Mouse (Mus musculus): ENCODE data around the gene Mknk2. TPM values are rescaled to one million over a fixed set of nuclear protein-coding genes. Genes with fewer than 3 reads are reported as not detected.
A peak's percentile ranks its signal among the peaks of the same experiment; 100 is the strongest.

Mknk2 gene
- total and polyA plus RNA-seq, 2 experiments, result 87.0 to 88.6 TPM

GRCm38 (mm10) chr10:80695186-80695585, 17.3 kb upstream of the Mknk2 start:
- H3K27ac ChIP-seq (replicated peaks; ENCODE audit: insufficient read depth, low read depth, low read length), result peak overlapping the region; percentile 70
- no peaks in the 10 kb centered on the region for H3K4me1 ChIP-seq (ENCODE audit: control insufficient read depth, insufficient read depth, low read length)

GRCm38 (mm10) chr10:80694159-80694938, 16.4 kb upstream of the Mknk2 start:
- WGBS, result 90% methylated on average over 13 of the region's 13 CpGs
- no peak for DNase-seq (ENCODE audit: extremely low read depth, low read depth, low spot score)
- no peak overlapping the region for H3K4me3 ChIP-seq (ENCODE audit: insufficient read depth, low read depth, low read length)
- H3K27me3 ChIP-seq (ENCODE audit: control insufficient read depth, insufficient read depth, low read length), result no peaks in the 10 kb centered on the region
- no peaks in the 10 kb centered on the region for H3K4me1 ChIP-seq (ENCODE audit: control insufficient read depth, insufficient read depth, low read length)
- H3K79me2 ChIP-seq (ENCODE audit: control insufficient read depth, insufficient read depth, low read length), result no peaks in the 10 kb centered on the region; the same call in 1 of the 2 replicates
- peak overlapping the region; percentile 70 for H3K27ac ChIP-seq (replicated peaks; ENCODE audit: insufficient read depth, low read depth, low read length)
- TF ChIP-seq CTCF (IDR thresholded peaks at IDR 0.05; ENCODE audit: low read depth, low read length), result no peak
- no peak for TF ChIP-seq POLR2A (IDR thresholded peaks at IDR 0.05; ENCODE audit: extremely low read depth, insufficient read depth, low read length)
- H3K9ac ChIP-seq (ENCODE audit: low read depth, low read length), result no peak overlapping the region
- no peaks in the 10 kb centered on the region for H3K36me3 ChIP-seq (ENCODE audit: control insufficient read depth, insufficient read depth, low read length)

More at GRCm38 (mm10) chr10:80695186-80695585, 17.3 kb upstream of the Mknk2 start:
- H3K36me3 ChIP-seq (ENCODE audit: control insufficient read depth, insufficient read depth, low read length), result no peaks in the 10 kb centered on the region
- WGBS, result 48% methylated on average over 2 of the region's 2 CpGs
- no peaks in the 10 kb centered on the region for H3K27me3 ChIP-seq (ENCODE audit: control insufficient read depth, insufficient read depth, low read length)
- peaks cover 3% of the 10 kb centered on the region; the same call in 1 of the 2 replicates for H3K79me2 ChIP-seq (ENCODE audit: control insufficient read depth, insufficient read depth, low read length)
- peak; percentile 53 for DNase-seq (ENCODE audit: extremely low read depth, low read depth, low spot score)
- no peak overlapping the region for H3K9ac ChIP-seq (ENCODE audit: low read depth, low read length)
- TF ChIP-seq CTCF (IDR thresholded peaks at IDR 0.05; ENCODE audit: low read depth, low read length) (no peak), POLR2A (IDR thresholded peaks at IDR 0.05; ENCODE audit: extremely low read depth, insufficient read depth, low read length) (no peak)
- H3K4me3 ChIP-seq (ENCODE audit: insufficient read depth, low read depth, low read length), result no peak overlapping the region

GRCm38 (mm10) chr10:80693401-80694045, 15.6 kb upstream of the Mknk2 start:
- 86% methylated on average over 12 of the region's 12 CpGs for WGBS
- H3K27ac ChIP-seq (replicated peaks; ENCODE audit: insufficient read depth, low read depth, low read length), result no peak overlapping the region

GRCm38 (mm10) chr10:80692249-80693165, 14.6 kb upstream of the Mknk2 start:
- Histone ChIP-seq H3K36me3 (ENCODE audit: control insufficient read depth, insufficient read depth, low read length) (no peaks in the 10 kb centered on the region), H3K27me3 (ENCODE audit: control insufficient read depth, insufficient read depth, low read length) (no peaks in the 10 kb centered on the region), H3K4me1 (ENCODE audit: control insufficient read depth, insufficient read depth, low read length) (no peaks in the 10 kb centered on the region), H3K27ac (replicated peaks; ENCODE audit: insufficient read depth, low read depth, low read length) (0 out of 2 replicates have a peak overlapping the region, but pooled peaks have one; percentile 24), H3K79me2 (ENCODE audit: control insufficient read depth, insufficient read depth, low read length) (no peaks in the 10 kb centered on the region; the same call in 1 of the 2 replicates), H3K9ac (ENCODE audit: low read depth, low read length) (no peak overlapping the region), H3K4me3 (ENCODE audit: insufficient read depth, low read depth, low read length) (no peak overlapping the region)
- WGBS, result 82% methylated on average over 14 of the region's 14 CpGs
- TF ChIP-seq POLR2A (IDR thresholded peaks at IDR 0.05; ENCODE audit: extremely low read depth, insufficient read depth, low read length) (no peak), CTCF (IDR thresholded peaks at IDR 0.05; ENCODE audit: low read depth, low read length) (no peak)
- no peak for DNase-seq (ENCODE audit: extremely low read depth, low read depth, low spot score)

More at GRCm38 (mm10) chr10:80693401-80694045, 15.6 kb upstream of the Mknk2 start:
- Histone ChIP-seq H3K4me3 (ENCODE audit: insufficient read depth, low read depth, low read length) (no peak overlapping the region), H3K79me2 (ENCODE audit: control insufficient read depth, insufficient read depth, low read length) (no peaks in the 10 kb centered on the region; the same call in 1 of the 2 replicates), H3K36me3 (ENCODE audit: control insufficient read depth, insufficient read depth, low read length) (no peaks in the 10 kb centered on the region), H3K4me1 (ENCODE audit: control insufficient read depth, insufficient read depth, low read length) (no peaks in the 10 kb centered on the region), H3K9ac (ENCODE audit: low read depth, low read length) (no peak overlapping the region), H3K27me3 (ENCODE audit: control insufficient read depth, insufficient read depth, low read length) (no peaks in the 10 kb centered on the region)
- no peak for DNase-seq (ENCODE audit: extremely low read depth, low read depth, low spot score)
- no peak for TF ChIP-seq CTCF (IDR thresholded peaks at IDR 0.05; ENCODE audit: low read depth, low read length)

GRCm38 (mm10) chr10:80687850-80688249, 9.9 kb upstream of the Mknk2 start:
- 15% methylated on average over 5 of the region's 5 CpGs for WGBS
- H3K27me3 ChIP-seq (ENCODE audit: control insufficient read depth, insufficient read depth, low read length), result no peaks in the 10 kb centered on the region
- DNase-seq (ENCODE audit: extremely low read depth, low read depth, low spot score), result peak; percentile 72
- no peaks in the 10 kb centered on the region for H3K36me3 ChIP-seq (ENCODE audit: control insufficient read depth, insufficient read depth, low read length)
- no peaks in the 10 kb centered on the region for H3K79me2 ChIP-seq (ENCODE audit: control insufficient read depth, insufficient read depth, low read length)
- no peak overlapping the region for H3K27ac ChIP-seq (replicated peaks; ENCODE audit: insufficient read depth, low read depth, low read length)
- H3K4me3 ChIP-seq (ENCODE audit: insufficient read depth, low read depth, low read length), result no peak overlapping the region
- H3K4me1 ChIP-seq (ENCODE audit: control insufficient read depth, insufficient read depth, low read length), result peaks cover 3% of the 10 kb centered on the region; the same call in 1 of the 2 replicates
- TF ChIP-seq CTCF (IDR thresholded peaks at IDR 0.05; ENCODE audit: low read depth, low read length), result peak; percentile 79
- no peak for TF ChIP-seq POLR2A (IDR thresholded peaks at IDR 0.05; ENCODE audit: extremely low read depth, insufficient read depth, low read length)
- H3K9ac ChIP-seq (ENCODE audit: low read depth, low read length), result no peak overlapping the region

All from liver, adult 2 months (tissue).